Mouse (Mus musculus) urinary bladder, adult 18-20 months (tissue): ENCODE data around the gene Mrln.

Experiments used
- DNase-seq, 2 experiments: peaks; one replicate each; pipeline ENCODE4 v3.0.0; 2022; ENCODE audit warnings: low spot score in 2 of 2, mixed read lengths in 2 of 2

The Mrln gene

DNA sequence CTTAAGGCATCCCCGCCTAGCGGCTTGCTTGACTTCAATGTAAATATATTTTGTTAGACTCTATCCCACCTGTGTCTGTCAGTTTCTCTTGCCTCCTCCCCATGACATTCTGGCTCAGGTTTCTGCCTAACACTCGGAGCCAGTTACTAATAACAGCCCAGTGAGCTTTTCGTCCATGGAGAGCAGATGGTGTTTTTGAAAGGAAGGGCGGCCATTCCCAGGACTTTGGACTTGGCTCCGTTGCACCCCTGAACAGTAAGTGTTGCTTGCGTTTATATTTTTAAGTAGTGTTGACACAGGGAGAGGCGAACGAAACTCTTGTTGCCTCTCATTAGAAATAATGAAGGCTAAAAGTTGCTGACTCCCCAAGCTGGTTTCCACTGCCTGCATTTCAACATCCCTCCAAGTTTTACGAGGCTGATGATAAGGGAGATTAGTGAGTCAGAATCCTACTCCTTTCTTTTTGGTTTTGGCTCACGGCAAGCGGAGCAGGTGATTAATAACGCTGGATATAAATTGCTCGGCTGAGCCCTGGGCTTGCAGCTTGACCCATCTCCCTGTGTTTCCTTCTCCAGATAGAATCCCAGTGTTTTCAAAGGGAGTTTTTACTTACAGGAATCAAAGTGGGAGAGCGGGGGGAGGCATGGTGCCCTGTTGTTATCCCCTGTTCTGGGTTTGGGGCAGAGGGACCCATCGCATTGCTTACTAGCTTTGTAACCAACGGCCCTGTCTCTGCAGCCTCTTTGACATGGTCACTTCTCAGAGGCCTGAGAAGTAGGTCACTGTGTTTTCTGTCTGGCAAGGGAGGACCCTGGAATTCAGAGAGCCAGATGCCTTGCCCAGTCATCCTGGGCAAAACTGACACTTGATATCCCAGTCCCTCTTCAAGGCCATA, at the start of gene Mrln:
Mrln (plus strand) TSS at position 160 of the 895 bp plus-strand sequence.
- DNase-seq: peak in 1 of 2 experiments; percentile 76

DNA sequence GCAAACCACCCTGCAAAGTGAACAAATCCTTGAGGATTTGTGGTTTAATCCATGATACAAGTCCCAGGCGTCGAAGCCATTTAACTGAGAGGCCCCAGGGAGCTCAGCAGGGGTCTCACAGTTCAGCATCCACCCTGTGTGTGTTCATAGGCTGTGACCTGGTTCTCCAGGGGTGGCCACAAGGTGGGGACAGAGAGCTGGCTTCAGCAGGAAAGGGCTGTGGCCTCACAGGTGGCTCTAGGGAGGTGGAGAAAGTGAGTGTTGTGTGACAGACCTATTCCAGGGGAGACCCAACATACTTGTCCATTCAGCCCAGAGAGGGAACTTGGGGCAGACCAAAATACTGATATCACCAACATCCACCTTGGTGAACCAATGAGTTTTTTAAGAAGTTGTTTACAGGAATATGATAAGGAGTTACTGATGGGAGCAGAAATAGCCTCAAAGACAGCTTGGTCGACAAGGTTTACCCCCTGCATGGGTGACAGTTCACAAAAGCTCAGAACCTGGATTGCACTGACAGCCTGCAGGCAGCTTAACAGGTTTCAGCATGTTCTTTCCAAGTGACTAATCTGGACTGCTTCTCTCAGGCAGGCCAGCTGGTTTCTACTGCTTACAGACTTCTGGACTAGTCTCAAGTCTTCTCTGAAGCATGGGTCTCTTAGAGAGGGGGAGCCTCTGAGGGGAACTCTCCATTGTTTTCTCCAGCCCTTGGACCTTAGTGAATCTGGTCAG, 47.9 kb upstream of the Mrln start:
- no peak for DNase-seq

DNA sequence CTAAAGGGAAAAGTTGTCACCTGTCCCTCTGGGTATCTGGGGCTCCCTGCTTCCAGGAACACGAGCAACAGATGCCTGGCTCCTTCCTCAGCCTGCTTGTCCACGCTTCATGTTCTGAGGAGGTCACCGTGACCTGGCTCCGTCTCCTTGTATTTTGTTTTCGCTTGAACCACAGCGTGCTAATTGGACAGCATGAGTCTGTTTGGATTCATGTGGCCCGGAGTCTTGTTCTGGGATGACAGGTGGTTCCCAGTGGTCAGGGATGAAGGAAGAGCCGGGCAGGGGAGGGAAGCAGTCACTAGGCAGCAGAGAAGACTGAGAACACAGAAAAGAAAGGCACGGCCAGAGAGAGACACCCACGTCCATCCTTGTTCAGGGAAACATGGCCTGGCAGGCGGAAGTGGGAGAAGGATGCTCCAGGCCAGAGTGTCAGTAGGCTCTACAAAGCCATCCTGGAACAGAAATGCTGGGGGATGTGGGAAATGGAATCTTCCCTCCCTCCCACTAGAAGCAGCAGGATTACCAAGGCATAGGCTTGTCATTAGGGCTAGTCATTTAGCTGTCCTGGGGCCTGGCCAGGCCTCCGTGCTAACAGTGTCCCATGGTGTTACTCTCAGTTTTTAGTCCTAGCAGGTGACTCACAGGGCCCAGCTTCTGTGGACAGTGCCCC, 44.7 kb upstream of the Mrln start:
- DNase-seq: no peak

DNA sequence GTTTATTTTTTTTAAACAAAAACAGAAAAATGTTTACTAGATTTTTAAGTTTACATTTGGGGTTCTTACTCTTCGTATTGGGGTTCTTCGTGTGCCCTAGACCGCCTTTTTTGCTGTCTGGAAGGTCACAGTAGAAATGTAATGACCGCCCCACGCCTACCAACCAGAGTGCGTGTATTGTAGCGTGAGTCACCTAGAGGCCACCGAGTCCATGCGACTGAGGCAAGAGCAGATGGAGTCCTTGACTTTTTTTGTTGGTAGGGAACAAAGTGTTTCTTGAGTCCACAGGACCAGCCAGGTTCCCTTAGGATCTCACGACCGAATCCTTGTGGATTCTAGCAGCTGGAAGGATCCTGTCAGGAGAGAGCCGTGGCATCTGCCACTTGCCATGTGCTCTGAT, 43.7 kb upstream of the Mrln start:
- DNase-seq: no peak

DNA sequence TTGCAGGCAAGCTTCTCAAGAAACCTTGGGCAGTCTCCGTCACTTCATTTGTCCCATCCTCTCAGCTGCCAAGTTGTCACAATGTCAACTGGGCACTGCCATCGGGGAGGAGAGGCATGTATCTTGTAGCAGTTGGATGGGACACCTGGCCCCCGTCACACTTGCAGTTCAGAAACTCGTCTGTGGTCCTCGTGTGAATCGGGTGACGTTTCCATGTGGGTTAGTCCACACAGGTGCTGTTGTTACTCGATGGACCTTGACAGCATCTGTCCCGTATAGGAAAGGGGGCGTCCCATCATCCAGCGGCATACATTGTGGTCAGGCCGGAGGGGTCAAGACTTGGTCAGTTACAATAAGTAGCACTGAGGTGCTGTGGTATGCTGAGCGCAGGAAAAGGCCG, 43.0 kb upstream of the Mrln start:
- no peak for DNase-seq

DNA sequence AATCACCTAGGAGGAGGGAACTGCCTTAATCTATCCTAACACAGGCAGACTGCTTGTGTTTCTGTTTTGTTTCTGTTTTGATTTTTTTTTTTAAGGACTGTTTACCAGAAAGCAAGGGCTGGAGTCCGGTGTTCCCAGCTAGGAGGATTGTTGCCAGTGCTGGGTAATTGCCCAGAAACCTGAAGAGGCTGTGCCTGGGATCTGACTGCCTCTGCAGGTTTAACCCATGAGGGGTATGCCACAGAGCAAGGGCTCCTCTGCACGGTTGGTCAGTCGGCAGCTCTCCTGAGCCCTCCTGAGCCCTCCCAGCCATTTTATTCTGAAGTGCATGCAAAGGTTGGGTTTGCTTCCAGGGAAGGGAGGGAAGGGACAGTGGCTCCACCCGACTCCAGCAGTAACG, 40.8 kb upstream of the Mrln start:
- no peak for DNase-seq

DNA sequence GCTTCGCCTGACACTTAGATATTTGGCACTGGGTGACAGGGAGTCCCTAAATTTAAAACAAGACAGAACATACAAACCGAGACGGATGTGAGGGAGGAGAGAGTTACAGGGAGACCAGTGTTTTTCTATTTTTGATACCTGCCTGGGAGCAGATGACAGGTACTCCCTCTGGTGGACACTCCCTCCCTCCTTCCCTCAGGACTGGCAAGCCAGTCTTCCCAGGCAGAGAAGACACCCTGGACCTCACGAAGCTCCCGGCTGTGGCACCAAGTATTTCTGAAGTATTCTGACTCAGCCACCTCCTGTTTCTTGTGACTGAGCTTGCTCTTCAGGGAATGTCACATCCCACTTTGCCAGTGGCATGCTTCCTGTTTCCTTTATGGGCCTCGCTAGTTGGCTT, 38.6 kb upstream of the Mrln start:
- no peak for DNase-seq

DNA sequence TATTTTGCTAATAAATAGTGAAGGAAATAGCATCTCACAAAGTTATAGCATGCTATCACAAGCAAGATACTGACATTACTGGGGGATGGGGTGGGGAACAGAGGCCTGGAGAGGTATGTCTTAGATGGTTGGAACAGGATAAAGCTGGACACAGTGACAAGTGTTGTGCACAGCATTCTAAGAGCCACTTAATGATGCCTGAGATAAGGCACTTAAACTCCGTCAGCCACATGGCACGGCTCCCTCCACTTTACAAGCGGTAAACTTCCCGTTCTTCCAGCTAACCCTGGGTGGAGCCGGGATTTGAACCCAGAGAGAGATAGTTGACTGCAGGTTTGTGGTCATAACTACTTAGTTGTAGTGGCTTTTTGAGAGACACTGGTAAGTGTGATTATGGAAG, 38.0 kb upstream of the Mrln start:
- DNase-seq: no peak

DNA sequence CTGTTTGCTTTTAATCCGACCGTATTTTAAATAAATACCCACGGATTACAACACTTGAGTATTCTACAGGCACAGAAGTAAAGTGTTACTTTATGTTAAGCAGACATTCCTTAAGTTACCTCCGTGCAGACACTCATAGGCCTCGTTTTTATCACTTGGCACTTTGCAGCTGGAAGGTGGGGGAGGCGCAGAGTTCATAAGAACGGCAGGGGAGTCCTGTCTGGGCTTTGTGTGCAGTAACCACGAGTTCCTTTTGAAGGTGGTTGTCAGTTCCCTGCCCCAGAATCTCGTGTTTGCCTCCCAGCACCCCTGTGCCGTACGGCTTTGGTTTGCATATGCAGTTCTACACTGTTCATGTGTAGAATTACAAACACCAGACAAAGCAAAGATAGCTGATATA, 36.8 kb upstream of the Mrln start:
- no peak for DNase-seq

DNA sequence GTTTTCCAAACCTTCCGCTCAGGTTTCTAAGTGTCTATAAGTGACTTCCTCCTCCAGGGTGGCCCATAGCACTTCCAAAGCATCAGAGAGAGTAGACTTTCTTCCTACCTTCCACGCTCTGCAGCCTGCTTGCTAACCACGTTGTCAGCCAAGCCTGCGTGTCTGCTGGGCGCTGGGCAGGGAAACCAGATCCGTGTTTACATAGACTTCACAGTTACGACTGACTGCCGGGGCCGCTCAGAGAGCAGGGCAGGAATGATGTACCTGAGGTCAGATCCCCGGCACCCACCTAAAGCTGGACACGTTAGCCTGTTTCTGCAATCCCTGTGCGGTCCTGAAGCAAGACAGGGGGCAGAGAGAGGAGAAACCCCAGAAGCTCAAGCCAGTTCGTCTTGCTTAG, 36.1 kb upstream of the Mrln start:
- no peak for DNase-seq

DNA sequence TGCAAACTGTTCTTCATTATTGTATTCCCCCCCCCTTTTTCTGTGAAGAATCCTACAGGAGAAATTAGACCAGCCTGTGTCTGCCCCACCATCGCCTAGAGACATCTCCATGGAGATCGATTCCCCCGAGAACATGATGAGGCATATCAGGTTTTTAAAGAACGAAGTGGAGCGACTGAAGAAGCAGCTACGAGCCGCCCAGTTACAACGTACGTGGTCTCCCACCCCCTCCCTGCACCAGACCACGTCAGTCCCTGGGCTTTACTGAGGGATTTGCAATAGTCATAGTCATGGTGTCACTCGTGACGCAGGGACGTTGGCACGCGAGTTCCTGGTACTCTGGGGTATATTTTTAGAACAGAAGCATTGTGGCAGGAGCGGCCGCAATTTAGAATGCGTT, 35.4 kb upstream of the Mrln start:
- DNase-seq: no peak

DNA sequence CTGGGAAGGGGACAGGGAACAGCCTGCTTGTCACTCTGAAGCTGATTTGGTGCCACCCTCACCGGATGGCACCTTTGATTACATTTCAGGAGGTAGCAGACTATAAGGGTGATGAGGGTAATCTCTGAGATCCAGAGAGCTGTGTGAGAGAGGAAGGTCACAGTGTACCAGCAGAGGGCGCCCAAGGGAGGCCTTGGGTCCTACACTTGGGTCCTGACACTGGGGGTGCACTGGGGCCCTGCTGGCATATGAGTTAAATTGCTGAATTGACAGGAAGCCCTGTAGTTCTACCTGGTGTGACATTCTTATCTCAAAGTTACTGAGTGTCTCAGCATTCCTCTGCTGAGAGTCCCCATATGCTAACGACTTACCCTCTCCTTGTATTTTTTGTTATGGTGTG, 31.1 kb upstream of the Mrln start:
- DNase-seq: peak in 1 of 2 experiments; percentile 45

DNA sequence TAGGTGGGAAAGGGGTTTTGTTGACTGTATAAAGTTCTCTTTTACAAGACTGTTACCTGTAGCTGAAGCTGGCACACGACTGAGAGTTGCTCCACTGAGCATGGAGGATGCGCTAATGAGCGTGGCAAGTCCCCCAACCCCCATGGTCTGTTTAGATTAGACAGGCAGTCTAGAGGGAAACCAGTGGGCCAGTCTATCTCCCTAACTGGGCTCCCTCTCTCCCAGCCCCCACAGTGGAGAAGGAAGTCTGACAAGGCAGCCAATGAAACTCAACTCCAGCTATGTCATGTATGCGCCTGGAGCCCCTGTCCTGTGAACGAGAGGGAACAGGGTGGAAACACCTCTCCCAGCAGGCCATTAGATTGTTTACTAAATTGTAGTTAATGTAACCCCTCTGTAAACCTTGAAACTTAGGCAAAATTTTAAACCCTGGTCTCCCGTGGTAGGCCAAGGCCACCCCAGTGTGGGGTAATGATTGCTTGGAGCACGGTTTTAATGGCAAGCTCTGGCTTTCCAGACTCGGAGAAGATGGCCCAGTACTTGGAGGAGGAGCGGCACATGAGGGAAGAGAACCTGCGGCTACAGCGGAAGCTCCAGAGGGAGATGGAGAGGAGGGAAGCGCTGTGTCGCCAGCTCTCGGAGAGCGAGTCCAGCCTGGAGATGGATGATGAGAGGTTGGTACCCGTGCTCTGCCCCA, 29.8 kb upstream of the Mrln start:
- no peak for DNase-seq

DNA sequence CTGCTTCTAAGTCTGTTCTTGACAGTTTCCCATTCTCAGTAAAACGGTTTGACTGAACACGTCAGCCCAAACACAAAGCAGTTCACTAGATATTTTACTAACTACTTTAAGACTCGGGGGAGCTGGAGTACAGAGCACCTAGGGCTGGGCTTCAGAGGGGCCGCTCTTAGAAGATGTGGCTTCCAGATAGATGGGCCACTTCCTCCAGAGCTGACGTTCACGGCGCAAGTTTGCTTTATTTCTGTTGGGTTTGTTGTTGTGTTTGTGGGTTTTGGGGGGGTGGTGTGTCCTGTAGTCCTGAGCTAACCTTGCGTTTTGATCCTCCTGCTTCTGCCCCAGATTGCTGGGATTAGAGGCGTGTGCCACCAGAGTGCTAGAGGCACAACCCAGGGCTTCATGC, 23.7 kb upstream of the Mrln start:
- no peak for DNase-seq

DNA sequence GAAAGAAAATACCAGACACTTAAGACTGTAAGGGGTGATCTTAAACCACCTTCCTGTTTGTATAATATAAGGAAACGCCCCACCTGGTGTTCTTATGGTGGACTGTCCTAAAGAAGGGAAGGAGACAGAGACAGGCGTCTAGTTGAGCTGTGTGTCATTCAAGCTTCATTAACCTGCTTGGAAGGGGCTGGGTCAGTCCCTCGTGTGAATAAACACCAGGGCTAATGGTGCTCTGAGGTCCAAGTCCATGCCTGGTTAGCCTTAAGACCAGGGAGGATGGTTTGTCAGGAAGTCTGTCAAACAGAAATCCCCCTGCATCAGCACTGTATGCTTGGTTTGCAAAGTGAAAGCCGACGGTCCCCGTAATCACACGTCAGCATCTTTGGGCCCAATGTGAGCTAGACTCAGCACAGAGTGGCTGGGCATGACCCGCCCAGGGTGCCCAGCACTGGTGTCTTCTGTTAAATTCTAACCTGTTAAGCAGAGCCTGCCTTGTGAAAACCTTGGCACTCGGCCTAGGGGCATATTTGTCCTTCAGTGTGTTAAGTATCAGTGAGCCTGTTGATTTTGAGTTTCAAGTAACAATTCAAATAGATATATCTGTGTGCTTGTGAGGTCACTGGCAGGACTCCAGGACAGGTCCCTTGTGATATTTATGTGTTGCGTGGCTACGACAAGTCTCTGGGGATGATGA, 23.0 kb upstream of the Mrln start:
- DNase-seq: no peak

DNA sequence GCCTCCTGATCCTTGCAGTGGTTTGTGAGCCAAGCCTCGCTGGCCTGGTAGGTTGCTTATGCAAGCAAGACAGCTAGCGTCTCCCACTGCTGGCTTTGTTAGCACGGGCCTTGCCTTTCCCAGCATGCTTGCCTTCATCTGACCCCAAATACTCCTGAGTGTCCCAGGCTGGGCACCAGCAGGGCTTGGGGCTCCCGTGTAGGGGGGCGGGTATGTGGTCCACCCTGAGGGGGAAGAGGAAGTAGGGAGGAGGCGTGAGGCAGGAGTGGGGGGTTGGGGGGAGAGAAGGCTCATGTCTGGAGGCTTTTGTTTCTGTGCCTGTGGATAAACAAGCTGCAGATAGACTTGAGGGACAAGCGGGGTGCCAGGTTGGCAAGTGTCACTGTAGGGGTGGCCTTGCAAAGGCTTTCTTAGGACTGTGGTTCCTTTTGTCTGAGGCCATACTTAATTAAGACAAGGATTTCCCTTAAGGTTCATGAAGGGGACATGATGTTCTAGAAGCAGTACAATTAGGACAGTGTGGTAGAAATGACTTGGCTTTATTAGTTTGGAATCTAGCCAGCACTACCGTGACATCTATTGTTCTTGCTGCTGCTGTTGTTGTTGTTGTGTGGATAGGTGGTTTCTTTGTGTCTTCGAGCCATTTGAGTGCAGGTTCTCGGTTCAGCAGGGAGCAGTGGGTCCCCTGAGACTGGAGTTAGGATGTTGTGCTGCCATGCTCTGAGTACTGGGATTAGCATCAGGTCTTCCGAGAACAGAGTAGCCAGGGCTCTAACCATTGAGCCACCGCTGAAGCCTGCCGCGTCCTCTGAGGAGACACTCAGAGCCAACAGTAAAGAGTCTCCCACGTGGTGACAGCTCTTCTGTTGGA, 21.0 kb upstream of the Mrln start:
- no peak for DNase-seq

DNA sequence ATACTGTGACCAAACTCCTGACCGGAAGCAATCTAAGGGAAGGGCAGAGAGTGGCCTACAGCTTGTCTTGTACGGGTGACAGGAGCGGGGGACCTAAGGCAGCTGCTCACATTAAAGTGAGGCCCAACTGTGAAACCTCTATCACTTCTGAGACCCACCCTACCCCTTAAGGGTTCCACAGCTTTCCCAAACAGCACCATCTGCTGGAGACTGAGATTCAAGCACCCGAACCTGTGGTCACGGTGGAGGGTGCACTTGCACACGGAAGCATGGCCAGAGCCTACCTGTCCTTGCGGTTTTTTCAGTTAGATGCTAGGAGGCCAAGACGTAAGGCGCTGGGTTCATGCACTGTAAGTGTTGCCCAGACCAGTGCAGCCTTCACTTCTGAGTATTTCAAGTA, 18.3 kb upstream of the Mrln start:
- DNase-seq: no peak

DNA sequence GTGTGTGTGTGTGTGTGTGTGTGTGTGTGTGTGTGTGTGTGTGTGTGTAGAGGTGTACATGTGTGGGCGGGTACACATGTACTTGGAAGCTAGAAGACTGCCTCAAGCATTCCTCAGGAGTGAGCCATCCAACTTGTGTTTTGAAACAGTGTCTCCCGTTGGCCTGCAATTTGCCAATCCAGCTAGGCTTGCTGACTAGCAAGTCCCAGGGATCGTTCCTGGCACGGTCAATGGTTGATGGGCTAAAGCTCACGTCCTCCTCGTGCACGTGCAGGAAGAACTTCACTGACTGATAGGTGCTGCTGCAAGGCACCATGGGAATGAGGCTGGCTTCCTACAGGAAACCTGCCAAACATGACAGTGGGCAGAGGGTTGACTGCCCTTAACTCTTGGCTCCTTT, 17.9 kb upstream of the Mrln start:
- no peak for DNase-seq

DNA sequence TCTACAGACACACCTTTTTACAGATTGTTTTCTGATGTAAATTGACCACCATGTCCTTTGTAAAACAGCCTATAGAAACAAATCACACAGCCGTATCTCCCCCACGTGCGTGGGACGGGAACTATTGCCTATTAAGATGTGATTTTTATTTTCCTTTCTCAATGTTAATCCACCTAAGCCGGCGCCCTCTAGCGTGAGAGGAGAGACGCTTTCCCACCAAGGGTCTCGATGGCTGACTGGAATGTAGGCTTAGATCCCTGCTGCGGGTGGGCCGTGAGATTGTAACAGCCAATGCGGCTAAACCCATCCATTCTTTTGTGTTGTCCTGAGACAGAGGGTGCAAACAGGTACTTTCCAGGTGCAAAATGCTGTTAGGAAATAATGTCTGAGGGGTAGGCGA, 14.6 kb upstream of the Mrln start:
- DNase-seq: no peak

DNA sequence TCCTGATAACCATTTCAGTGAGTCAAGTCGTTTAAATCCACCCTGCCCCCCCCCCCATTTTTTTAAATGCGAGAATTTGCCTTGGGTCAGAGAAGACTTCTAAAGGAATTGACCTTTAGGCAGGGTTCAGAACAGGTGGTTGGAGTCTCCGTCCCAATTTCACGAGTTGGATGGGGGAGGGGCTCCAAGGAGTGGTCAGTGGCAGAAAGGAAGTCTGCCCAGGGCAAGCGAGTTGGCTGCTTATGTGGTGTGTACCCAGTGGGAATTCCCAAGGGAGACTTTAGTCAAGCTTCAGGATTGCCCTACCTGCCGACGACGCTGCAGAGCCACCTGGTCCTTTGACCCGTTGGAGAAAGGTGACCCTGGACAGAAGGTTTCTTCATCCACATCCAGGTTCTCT, 10.2 kb upstream of the Mrln start:
- DNase-seq: no peak
